Mouse (Mus musculus): ENCODE results near the gene Camsap3. TPM values are rescaled to one million over a fixed set of nuclear protein-coding genes. Genes with fewer than 3 reads are reported as not detected.

The Camsap3 gene
- polyA plus RNA-seq (2014; fragmentation: Illumina TruSeq; extraction: RNeasy Lipid Tissue Mini Kit (QIAGEN cat#74804); ENCODE audit: low read depth, low replicate concordance) = 0.58 TPM

DNA sequence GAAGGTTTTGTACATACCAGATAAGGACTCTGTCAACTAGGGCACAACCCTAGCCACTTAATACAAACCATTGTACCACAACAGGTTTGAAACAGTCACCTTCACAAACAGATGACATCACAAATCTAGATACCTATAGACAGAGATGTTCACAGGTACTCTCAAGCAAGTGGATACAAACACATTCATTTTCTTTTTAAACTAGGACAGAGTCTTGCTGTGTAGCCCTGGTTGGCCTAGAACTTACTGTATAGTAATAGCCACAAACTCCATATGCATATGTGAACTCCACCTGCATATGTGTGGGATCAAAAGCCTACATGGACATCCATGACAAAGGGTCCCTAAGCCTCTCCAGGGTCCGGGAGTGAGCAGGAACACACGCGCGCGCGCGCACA, at the start of gene Camsap3:
Gene Camsap3, plus strand, starts transcription at position 301 of the 398 bp plus-strand sequence.

DNA sequence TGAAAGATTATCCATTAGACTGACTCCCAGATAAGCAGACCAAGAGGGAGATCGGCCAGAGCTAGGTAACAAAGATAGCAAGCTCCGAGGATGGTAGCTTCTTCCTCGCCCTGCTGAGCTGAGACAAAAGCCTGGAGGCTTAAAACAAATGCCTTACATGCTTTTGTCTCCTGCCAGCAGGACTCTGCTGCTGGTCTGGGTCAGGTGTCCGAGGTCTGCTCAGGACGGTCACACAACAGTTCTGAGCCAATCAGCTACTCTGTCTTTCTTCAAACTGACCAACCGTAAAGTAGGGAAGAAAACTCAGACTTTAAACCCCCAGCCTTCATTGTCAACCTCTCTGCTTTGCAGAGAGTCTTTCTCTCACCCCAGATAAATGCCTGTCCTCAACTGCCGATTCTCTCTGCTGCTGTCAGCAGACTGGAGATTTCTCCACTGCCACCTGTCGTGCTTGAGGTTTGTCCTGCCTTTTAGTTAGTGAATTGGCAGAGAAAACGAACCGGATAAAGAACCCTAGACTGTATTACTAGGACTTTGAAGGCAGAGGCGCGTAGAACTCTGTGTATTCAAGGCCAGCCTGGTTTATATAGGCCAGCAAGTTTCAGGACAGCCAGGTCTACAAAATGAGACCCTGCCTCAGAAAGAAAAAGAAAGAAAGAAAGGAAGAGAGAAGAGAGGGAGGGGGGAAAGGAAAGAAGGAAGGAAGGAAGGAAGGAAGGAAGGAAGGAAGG, 19.3 kb upstream of the Camsap3 start, which contains the start of gene C330021F23Rik:
Gene C330021F23Rik, plus strand, starts transcription at position 350 of the 731 bp plus-strand sequence.

DNA sequence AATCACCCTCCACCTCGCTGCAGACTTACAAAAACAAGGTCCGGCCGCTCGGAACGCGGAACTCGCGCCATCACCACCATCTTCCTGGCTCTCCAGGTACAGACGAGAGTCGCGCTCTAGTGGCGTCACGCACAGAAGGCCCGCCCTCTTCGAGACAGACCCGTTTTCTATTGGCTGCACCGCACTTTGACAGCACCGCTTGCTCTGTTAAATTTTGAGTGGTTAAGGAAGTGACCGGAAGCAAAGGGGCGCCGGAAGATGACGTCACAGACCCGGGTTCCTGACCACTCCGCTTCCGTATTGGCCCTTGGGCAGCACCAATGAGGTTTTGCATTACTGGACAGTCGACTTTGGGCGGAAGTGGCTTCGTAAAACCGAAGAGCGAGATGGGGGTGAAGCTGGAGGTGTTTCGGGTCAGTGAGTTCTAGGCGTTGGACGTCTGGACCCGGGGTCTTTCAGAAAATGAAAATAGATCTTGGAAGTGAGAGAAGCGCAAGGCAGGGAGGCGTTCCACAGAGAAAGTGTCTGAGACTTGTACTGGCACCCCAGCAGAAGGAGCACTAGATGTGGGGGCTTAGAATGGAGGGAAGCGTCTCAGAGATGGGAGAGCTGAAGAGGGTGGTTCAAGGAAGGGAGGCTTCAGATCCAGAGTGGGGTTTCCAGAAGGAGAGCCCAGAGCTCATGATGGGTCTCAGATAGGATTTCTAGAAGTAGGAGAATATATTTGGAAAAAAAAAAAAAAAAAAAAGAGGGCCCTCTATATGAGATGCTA, 34.3 kb downstream of the Camsap3 start, which contains the start of the genes Xab2 and Pet100:
Gene Xab2, minus strand, starts transcription at position 118 of the 772 bp plus-strand sequence.
Gene Pet100, plus strand, starts transcription at position 350 of the 772 bp plus-strand sequence.

DNA sequence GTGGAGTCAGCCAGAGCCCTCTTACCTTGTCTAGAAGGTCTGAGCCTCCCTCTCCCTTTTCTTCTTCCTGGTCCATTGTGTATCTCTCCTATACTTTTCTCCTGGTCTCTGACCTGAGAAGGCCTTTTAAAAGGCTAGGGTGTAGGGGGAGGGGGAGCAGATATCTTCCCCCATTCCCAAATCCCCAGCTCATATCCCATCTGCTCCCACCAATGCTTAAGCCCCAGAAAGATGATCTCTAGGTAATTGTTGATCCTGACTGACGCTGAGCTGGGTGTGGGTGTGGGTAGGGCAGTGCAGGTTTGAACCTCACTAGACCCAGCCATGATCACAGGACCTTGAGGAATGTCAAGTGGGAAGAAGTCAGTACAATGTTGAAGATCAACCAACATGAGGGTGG, 38.4 kb downstream of the Camsap3 start, which contains the start of gene Pcp2:
Gene Pcp2, minus strand, starts transcription at position 101 of the 400 bp plus-strand sequence.

DNA sequence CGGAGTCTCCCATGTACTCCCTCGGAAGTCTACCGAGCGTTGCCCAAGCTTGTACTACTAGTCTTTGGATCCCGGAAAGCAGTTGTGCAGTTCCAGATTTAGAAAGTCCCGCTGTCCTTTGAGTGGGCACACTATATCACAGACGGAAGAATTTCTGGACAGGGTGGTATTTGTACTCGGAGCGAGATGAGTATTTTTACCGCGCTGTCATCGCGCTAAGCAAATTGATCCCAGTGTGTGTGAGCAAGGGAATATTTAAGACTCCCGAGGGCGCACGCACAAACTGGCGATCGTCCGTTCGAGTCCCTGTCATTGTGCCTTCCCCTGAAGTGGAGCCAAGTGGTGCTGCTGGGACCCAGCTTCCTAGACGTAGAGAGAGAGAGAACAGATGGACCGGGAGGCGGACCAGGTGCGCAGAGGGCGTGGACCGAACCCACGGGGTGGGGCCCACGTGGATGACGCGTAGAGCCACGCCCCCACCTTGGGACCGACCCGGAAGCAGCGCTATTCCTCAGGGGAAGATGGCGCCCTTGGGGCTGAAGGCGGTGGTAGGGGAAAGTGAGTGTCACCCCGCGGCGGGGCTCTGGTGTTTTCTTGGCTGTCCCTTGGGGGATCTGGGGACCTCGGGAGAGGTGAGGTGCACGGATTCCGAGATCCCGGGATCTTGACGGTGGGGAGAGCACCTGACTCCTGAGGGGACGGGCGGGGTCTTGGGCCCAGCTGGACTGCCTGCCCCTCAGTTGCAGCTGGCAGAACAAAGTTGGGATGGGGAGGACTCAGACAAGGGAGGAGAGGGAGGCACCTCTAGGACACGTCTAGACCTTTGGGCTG, 43.8 kb downstream of the Camsap3 start, which contains the start of gene Stxbp2:
Gene Stxbp2, plus strand, starts transcription at position 309 of the 831 bp plus-strand sequence.

DNA sequence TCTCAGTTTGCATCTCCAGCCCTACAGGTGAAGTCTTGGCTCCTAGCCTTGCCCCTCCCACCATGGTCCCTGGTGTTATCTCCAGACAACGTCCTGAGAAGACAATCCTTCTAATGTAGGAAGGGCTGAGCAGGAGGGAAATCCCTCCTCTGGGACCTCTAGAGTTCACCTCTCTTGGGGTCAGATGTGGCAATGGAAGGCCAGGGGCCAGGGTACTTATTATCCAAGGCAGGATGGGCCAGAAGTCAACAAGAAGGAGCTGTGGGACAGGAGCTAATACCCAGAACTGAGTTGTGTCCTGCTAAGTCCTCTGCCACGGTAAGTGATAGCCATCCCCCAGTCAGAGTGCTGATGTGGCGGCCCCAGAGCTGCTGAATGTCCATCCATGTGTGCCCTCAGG, 68.4 kb downstream of the Camsap3 start, which contains the start of gene Retn:
Gene Retn, plus strand, starts transcription at position 245 of the 400 bp plus-strand sequence.

Other genes with a start within 250 kb of the Camsap3 start
- not detected for gene A430078G23Rik, start 233.9 kb upstream of the Camsap3 start, polyA plus RNA-seq (2014; fragmentation: Illumina TruSeq; extraction: RNeasy Lipid Tissue Mini Kit (QIAGEN cat#74804); ENCODE audit: low read depth, low replicate concordance)
- gene Arhgef18, start 194.3 kb upstream of the Camsap3 start, polyA plus RNA-seq (2014; fragmentation: Illumina TruSeq; extraction: RNeasy Lipid Tissue Mini Kit (QIAGEN cat#74804); ENCODE audit: low read depth, low replicate concordance) = 6.4 TPM
- gene Pex11g, start 119.6 kb upstream of the Camsap3 start, polyA plus RNA-seq (2014; fragmentation: Illumina TruSeq; extraction: RNeasy Lipid Tissue Mini Kit (QIAGEN cat#74804); ENCODE audit: low read depth, low replicate concordance) = 0.82 TPM
- gene Tex45, start 116.4 kb upstream of the Camsap3 start, polyA plus RNA-seq (2014; fragmentation: Illumina TruSeq; extraction: RNeasy Lipid Tissue Mini Kit (QIAGEN cat#74804); ENCODE audit: low read depth, low replicate concordance) = not detected
- gene Zfp358, start 94.2 kb upstream of the Camsap3 start, polyA plus RNA-seq (2014; fragmentation: Illumina TruSeq; extraction: RNeasy Lipid Tissue Mini Kit (QIAGEN cat#74804); ENCODE audit: low read depth, low replicate concordance) = 2.8 TPM
- 12.9 TPM for gene Mcoln1, start 86.8 kb upstream of the Camsap3 start, polyA plus RNA-seq (2014; fragmentation: Illumina TruSeq; extraction: RNeasy Lipid Tissue Mini Kit (QIAGEN cat#74804); ENCODE audit: low read depth, low replicate concordance)
- 5.8 TPM for gene Pnpla6, start 71.9 kb upstream of the Camsap3 start, polyA plus RNA-seq (2014; fragmentation: Illumina TruSeq; extraction: RNeasy Lipid Tissue Mini Kit (QIAGEN cat#74804); ENCODE audit: low read depth, low replicate concordance)
- not detected for gene C330021F23Rik, start 19.3 kb upstream of the Camsap3 start, polyA plus RNA-seq (2014; fragmentation: Illumina TruSeq; extraction: RNeasy Lipid Tissue Mini Kit (QIAGEN cat#74804); ENCODE audit: low read depth, low replicate concordance)
- 0.87 TPM for gene Xab2, start 34.0 kb downstream of the Camsap3 start, polyA plus RNA-seq (2014; fragmentation: Illumina TruSeq; extraction: RNeasy Lipid Tissue Mini Kit (QIAGEN cat#74804); ENCODE audit: low read depth, low replicate concordance)
- 18.3 TPM for gene Pet100, start 34.3 kb downstream of the Camsap3 start, polyA plus RNA-seq (2014; fragmentation: Illumina TruSeq; extraction: RNeasy Lipid Tissue Mini Kit (QIAGEN cat#74804); ENCODE audit: low read depth, low replicate concordance)
- not detected for gene Pcp2, start 38.3 kb downstream of the Camsap3 start, polyA plus RNA-seq (2014; fragmentation: Illumina TruSeq; extraction: RNeasy Lipid Tissue Mini Kit (QIAGEN cat#74804); ENCODE audit: low read depth, low replicate concordance)
- gene Stxbp2, start 43.7 kb downstream of the Camsap3 start, polyA plus RNA-seq (2014; fragmentation: Illumina TruSeq; extraction: RNeasy Lipid Tissue Mini Kit (QIAGEN cat#74804); ENCODE audit: low read depth, low replicate concordance) = 15.1 TPM
- gene Retn, start 68.5 kb downstream of the Camsap3 start, polyA plus RNA-seq (2014; fragmentation: Illumina TruSeq; extraction: RNeasy Lipid Tissue Mini Kit (QIAGEN cat#74804); ENCODE audit: low read depth, low replicate concordance) = 32.8 TPM
- not detected for gene Mcemp1, start 78.5 kb downstream of the Camsap3 start, polyA plus RNA-seq (2014; fragmentation: Illumina TruSeq; extraction: RNeasy Lipid Tissue Mini Kit (QIAGEN cat#74804); ENCODE audit: low read depth, low replicate concordance)
- gene Fcor, start 85.1 kb downstream of the Camsap3 start, polyA plus RNA-seq (2014; fragmentation: Illumina TruSeq; extraction: RNeasy Lipid Tissue Mini Kit (QIAGEN cat#74804); ENCODE audit: low read depth, low replicate concordance) = 3.4 TPM
- gene Trappc5, start 89.0 kb downstream of the Camsap3 start, polyA plus RNA-seq (2014; fragmentation: Illumina TruSeq; extraction: RNeasy Lipid Tissue Mini Kit (QIAGEN cat#74804); ENCODE audit: low read depth, low replicate concordance) = 8.7 TPM
- 0.76 TPM for gene Fcer2a, start 106.9 kb downstream of the Camsap3 start, polyA plus RNA-seq (2014; fragmentation: Illumina TruSeq; extraction: RNeasy Lipid Tissue Mini Kit (QIAGEN cat#74804); ENCODE audit: low read depth, low replicate concordance)
- gene Clec4g, start 133.4 kb downstream of the Camsap3 start, polyA plus RNA-seq (2014; fragmentation: Illumina TruSeq; extraction: RNeasy Lipid Tissue Mini Kit (QIAGEN cat#74804); ENCODE audit: low read depth, low replicate concordance) = not detected
- gene Cd209a, start 161.7 kb downstream of the Camsap3 start, polyA plus RNA-seq (2014; fragmentation: Illumina TruSeq; extraction: RNeasy Lipid Tissue Mini Kit (QIAGEN cat#74804); ENCODE audit: low read depth, low replicate concordance) = 2.3 TPM

Measured in adrenal gland, adult 10 weeks (tissue).